Mouse (Mus musculus): Measurements from ENCODE around the gene Crocc.
A peak's percentile ranks its signal among the peaks of the same experiment; 100 is the strongest.

Gene Crocc

GRCm38 (mm10) chr4:141066709-141067515 lies 6.6 kb upstream of the Crocc start:
- DNase-seq (ENCODE audit: low spot score), result no peak

GRCm38 (mm10) chr4:141065123-141065522 lies 4.8 kb upstream of the Crocc start:
- no peak for DNase-seq (ENCODE audit: low spot score)

- DNase-seq (ENCODE audit: low spot score), result no peak
These were observed 3.8 kb upstream of the Crocc start for GRCm38 (mm10) chr4:141064104-141064659.

GRCm38 (mm10) chr4:141059616-141060425 lies 529 bp downstream of the Crocc start:
- DNase-seq (ENCODE audit: low spot score), result no peak

- DNase-seq (ENCODE audit: low spot score), result no peak
These were observed 1.5 kb downstream of the Crocc start for GRCm38 (mm10) chr4:141058835-141059234.

- DNase-seq (ENCODE audit: low spot score), result no peak
These were observed 3.4 kb downstream of the Crocc start for GRCm38 (mm10) chr4:141056970-141057369.

GRCm38 (mm10) chr4:141053568-141054161 lies 6.7 kb downstream of the Crocc start:
- DNase-seq (ENCODE audit: low spot score), result no peak

- no peak for DNase-seq (ENCODE audit: low spot score)
These were observed 7.2 kb downstream of the Crocc start for GRCm38 (mm10) chr4:141053138-141053537.

GRCm38 (mm10) chr4:141052442-141052841 lies 7.9 kb downstream of the Crocc start:
- no peak for DNase-seq (ENCODE audit: low spot score)

- no peak for DNase-seq (ENCODE audit: low spot score)
These were observed 10.9 kb downstream of the Crocc start for GRCm38 (mm10) chr4:141049476-141049835.

- no peak for DNase-seq (ENCODE audit: low spot score)
These were observed 11.4 kb downstream of the Crocc start for GRCm38 (mm10) chr4:141048810-141049475.

GRCm38 (mm10) chr4:141044816-141045215 lies 15.5 kb downstream of the Crocc start:
- DNase-seq (ENCODE audit: low spot score), result no peak

- DNase-seq (ENCODE audit: low spot score), result peak; percentile 77
These were observed 19.2 kb downstream of the Crocc start for GRCm38 (mm10) chr4:141041117-141041516.

- no peak for DNase-seq (ENCODE audit: low spot score)
These were observed 26.5 kb downstream of the Crocc start for GRCm38 (mm10) chr4:141033606-141034549.

- no peak for DNase-seq (ENCODE audit: low spot score)
These were observed 28.6 kb downstream of the Crocc start for GRCm38 (mm10) chr4:141031733-141032132.

- no peak for DNase-seq (ENCODE audit: low spot score)
These were observed 29.7 kb downstream of the Crocc start for GRCm38 (mm10) chr4:141030541-141031206.

- DNase-seq (ENCODE audit: low spot score), result no peak
These were observed 35.4 kb downstream of the Crocc start for GRCm38 (mm10) chr4:141024992-141025391.

- DNase-seq (ENCODE audit: low spot score), result no peak
These were observed 36.3 kb downstream of the Crocc start for GRCm38 (mm10) chr4:141024052-141024451.

- DNase-seq (ENCODE audit: low spot score), result no peak
These were observed 38.8 kb downstream of the Crocc start for GRCm38 (mm10) chr4:141021614-141021929.

GRCm38 (mm10) chr4:141020811-141021613 lies 39.3 kb downstream of the Crocc start:
- no peak for DNase-seq (ENCODE audit: low spot score)

Data from testis, postnatal 14 days (tissue).